Mouse (Mus musculus): Measurements from ENCODE around the gene Vps39.

The Vps39 gene

DNA sequence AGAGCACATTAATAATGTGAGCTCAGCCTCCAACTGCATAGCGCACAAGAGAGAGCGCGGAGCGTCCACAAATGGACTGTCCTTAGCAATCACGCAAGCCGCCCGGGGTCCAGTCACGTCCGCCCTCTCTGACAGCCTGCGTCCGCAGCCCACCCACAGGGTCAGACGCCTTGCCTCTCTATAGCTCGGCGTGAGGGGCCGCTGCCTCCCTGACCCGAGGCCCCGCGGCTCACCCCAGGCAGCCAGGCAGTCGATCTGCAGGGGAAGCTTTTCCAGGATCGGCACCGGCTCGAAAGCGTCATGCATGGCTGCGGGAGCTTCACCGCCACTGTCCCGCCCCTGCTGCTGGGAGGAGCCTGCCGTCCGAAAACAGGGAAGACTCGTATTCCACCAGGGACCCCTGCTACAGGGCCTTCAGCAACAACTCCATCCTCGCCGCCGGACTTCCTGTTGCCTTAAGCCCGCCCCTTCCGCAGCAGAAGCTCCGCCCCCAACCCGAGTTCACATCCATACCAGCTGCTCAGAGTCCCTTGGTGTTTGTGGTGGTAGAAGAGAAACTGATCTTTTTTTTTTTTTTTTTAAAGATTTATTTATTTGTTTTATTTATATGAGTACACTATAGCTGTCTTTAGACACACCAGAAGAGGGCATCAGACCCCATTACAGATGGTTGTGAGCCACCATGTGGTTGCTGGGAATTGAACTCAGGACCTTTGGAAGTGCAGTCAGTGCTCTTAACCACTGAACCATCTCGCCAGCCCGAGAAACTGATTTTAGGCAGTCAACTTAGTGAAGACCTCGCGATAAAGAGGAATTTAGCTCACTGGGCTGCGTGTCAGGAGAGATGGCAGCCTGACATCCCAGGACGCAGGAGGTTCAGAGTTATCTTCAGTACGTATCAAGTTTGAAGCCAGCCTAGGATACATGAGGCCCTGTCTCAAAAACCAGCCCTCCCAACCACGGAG lies at the start of gene Vps39:
Gene Vps39 (minus strand): TSS at position 456 of the 965 bp plus-strand sequence.
- DNase-seq (ENCODE audit: low spot score), result peak; percentile 79

DNA sequence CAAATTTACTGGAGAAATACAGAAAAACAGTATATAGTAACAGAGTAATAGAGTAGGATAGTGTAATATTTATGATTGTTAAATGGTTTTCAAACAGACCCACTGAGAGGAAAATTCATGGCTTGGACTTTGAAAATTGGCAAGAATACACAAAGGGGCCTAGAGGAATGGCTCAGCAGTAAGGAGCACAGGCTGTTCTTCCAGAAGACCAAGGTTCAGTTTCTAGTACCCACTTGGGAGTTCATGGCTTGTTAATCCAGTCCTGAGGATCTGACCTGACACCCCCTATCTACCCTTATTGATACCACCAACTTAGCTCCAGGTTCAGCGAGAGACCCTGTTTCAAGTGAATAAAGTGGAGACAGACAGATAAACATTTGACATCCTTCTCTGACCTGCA lies 45.0 kb upstream of the Vps39 start:
- no peak for DNase-seq (ENCODE audit: low spot score)

DNA sequence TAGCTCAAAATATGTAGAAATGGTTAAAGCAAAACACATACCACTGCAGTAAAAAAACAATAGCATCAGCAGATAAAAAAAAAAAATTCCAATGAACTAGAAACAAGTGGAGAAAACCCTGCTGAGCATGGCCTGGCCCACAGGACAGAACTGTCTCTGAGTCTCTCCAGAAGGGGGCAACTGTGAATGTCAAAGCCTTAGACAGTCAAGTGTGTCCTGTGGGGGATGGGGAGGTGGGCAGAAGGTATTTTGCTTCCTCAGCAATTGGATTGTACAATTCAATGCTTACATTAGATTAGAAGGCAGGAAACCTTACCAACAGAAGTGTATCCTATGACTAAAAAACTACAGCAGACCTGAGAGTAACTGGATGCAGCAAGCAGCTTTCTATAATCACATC lies 39.5 kb upstream of the Vps39 start:
- DNase-seq (ENCODE audit: low spot score), result no peak

DNA sequence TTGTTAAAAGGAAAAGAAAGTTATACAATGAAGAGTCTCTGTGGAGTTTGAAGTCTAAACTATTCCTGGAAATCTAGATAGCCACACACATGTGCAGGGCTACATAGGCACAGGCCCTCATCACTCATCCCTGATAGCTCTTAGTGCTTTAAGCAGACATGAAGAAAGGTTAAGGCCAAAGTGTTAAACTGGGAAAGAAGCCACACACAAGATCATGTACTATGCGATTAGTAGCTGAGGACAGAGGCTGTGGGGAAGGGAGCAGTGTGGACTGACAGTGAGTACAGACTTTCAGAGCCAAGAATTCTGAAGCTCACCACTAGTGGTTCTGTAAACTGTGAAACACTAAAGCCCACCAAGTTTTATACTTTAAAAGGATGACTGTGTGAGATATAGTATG lies 38.0 kb upstream of the Vps39 start:
- DNase-seq (ENCODE audit: low spot score), result no peak

DNA sequence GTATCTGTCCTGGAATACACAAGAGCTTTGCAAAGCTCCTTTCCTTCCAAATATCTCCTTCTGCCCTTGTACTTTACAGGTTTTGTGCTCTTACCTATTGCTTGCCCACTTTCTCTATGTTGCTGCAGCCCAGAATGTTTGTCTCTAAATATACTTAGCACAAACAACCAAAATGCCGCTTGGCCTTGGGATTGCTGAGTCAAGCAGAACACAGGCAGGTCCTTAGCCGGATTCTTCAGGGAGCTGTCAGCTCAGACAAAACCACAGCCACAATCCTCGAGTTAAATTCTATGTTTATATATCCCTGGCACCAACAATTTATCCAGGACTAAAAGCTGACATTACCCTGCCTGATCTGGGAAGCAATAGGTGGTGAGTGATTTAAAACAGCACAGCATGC lies 36.4 kb upstream of the Vps39 start:
- no peak for DNase-seq (ENCODE audit: low spot score)

DNA sequence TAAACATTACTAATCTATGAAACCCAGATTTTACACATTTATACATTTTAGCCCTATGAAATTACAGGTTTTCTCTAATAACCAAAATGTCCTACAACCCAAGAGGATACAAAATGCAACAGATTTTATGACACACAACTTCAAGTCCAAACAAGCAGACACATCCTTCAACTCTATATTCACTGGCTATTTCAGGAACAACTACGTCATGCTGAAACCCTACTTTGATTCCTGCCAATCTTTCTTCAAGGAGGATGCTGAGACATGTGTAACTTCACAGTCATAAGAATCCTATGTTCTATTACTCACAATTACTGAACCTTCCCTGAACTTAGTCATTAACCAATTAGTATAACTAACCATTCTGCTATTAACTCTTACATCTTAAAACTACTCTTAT lies 34.4 kb upstream of the Vps39 start:
- DNase-seq (ENCODE audit: low spot score), result no peak

DNA sequence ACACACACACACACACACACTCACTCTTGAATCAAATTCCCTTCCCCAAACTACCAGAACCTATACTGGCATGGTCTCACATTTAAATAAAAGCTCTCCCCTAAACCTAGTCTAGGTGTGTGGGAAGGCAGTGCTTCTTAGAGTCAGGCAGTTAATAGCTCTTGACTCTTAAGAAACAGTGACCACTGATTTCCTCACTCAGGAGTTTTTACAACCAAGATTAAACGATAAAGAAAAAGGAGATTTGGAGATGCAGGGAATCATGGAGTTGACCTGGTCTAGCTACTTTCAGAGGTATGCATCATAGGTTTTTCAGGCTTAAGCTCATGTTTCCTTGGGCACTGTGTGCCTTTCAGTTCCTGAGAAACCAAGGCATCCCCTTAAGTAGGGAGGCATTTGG lies 33.3 kb upstream of the Vps39 start:
- no peak for DNase-seq (ENCODE audit: low spot score)

DNA sequence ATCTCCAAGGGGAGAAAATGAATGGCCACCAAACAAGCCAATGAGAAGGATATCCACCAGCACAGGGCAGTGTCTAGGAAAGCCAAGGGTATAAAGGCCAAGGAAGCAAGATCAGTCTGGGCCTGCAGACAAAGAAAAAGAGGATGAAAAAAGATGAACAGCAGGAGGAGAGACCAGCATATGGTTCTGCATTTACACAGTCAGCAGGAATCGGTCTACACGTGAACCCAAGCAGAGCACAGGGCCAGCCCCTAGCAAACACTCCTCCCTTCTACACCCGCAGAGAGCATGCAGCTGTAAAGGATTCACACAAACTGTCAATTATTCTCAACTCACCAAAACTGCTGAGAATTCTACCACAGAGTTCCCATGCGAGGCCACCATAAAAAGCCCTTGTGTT lies 20.9 kb upstream of the Vps39 start:
- DNase-seq (ENCODE audit: low spot score), result no peak

DNA sequence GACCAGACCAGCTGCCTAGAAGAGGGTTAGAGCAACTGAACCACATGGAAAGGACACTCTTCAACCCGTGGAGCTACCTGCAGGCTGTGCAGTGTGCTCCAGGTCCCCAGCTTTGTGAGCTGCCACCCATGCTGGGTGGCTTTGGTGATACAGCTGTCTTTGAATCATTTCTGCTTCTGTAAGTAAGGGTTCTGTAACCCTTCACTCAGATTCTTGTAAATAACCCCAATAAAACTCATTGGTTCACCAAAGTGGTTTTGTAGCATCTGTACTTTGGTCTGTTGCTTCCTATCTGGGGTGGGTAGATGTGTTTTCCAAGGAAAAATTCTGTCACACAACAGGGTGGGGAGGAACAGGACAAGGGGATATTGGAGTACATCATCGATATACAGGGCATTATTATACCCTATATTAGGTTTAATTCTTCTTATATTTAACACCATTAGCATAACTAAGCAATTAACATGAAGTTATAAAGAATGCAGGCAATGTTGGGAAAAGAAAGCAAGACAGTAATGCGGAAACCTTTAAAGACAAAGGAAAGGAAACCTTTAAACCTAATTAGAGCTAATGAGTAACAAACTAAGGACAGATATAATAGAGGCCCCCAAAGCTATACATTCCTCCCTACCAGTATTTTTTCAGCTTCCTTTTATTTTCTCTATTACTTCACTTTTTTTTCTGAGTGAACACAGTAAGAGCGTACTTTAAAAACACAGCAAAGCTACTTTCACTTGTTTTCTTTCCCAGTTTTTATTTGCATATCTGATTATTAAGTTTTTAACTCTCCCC lies 14.7 kb upstream of the Vps39 start:
- DNase-seq (ENCODE audit: low spot score), result no peak

DNA sequence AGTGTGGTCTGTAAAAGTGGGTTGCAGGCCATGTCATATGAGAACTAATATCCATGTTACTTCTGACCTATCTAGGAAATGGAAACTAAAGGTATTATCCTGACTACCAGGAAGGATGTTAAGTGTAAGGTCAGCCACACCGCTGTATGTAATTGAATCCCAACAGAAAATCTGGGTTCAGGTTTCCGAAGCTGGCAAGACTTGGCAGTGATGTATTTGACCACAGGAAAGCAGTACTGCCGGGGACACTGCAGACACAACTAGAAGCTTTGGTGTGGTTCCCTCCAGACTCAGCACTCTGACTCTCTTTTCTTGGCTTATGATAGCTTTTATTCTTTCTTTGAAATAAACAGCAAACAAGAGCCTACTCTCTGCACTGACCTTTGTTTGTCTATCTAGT lies 13.6 kb upstream of the Vps39 start:
- no peak for DNase-seq (ENCODE audit: low spot score)

DNA sequence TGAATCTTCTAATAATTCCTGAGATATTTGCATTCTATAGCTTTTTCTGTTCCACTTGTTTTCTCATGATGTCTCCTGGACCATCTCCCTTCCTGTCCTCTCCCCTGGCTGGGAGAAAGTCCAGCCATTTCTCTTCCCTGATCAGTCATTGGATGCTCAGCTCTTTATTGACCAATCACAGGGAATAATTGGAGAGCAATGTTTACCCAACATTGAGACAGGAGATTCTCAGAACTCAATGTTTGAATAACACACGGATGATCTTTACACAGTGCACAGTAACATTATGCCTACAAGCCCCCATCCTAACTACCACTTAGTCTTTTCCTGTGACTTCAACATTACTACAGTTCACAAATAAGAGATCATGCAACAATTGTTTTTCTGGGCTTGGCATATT lies 7.5 kb upstream of the Vps39 start:
- DNase-seq (ENCODE audit: low spot score), result no peak

DNA sequence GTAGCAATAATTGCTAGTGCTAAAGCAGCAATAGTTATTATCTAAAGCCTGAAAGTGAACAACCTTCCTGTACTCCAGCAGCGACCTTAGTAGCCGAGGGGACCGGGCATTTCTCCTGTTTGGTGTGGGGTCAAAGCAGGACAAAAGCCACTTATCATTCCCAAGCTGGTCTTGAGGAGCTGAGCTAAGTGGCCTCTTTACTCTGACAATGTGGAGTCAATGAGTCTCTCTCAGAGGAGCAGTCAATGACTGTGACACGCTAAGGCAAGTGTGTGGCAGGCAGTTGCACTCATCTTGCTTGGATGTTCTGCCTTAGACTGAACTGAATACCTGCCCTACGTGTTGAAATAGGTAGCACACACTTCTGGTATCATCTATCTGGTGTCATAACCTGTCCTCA lies 1.6 kb downstream of the Vps39 start:
- no peak for DNase-seq (ENCODE audit: low spot score)

DNA sequence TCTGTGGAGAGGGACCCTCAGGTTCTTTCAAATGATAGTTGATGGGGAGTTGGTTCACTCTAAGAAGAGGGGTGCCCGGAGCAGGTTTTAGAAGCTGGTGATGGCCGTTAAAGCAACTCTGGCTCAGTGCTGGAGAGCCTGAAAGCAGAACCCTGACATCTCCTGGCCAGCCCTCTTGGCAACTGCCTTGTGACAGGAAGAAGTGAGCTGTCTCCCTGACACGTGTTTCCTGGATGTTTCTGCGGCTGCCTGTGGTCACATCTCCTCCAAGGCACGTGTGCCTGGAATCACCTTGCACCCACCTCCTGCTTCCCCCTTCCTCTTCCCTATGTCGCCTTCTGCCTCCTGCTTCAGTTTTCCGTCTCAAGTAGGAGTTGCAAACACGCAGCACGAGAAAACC lies 4.8 kb downstream of the Vps39 start:
- DNase-seq (ENCODE audit: low spot score), result no peak

DNA sequence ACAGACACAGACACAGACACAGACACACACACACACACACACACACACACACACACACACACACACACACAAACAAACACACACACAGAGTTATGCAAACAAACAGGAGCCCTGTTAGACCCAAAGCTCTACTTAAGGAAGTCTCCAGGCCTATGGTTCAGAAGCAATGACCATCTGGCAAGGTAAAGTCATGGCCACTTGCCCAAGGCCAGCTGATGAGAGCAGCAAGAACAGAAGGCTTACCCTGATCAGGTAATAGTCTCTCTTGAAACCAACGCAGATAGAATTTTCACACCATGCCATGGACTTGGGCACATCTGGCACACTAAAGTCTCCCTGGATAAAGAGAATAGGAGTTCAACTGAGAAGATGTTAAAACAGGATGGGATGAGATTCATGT lies 11.2 kb downstream of the Vps39 start:
- DNase-seq (ENCODE audit: low spot score), result no peak

DNA sequence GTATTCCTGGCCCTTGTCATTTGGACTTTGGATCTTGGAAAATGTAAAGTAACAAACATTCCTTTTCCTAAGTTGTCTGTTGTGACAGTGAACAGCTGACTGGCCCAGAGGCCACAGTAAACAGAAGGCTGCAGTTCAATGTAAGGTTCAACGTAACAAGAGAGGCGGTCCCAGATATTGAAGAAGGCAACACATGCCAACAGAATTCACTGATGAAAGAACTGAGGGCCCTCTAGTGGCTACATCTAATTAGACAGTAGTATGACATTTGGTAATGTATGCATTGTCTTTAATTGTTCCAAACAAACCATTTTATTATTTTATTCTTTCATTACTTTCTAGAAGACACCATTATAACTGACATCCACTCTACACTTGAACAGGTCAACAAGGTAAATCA lies 15.1 kb downstream of the Vps39 start:
- no peak for DNase-seq (ENCODE audit: low spot score)

DNA sequence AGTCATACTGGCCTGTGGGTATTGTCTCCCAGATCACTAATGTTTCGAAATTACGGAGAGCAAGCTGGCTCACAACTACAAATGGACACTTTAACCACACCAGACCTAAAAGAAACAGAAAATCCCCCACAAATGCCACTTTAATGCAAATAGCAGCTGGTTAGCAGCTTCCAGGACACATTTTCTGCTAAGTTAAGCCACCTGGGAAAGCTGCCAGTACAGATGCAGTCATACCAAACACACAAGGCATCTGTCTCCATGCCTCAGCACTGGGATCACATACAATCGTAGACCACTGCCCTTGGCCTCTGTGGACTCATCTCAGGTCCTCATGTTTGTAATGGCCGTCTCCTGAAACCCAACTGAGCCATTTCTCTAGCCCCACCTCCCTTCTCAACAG lies 21.4 kb downstream of the Vps39 start:
- DNase-seq (ENCODE audit: low spot score), result no peak

DNA sequence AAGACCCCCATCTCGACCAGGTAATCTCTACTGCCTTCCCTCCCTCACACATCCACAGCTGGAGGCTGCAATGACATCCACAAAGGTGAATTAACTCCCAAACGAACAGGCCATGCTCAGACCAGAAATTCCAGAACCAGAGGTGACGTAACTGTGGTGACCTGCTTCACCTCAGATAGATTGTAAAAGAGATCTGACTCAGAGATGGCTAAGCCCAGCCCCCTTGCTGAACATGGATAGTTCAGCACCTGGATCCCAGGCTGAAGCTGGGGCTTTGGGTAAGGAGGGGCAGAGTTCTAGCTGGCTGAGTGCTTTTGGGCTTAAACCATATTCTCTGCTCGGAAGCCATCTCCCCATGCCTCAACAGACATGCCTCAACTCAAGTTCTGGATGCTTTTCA lies 37.9 kb downstream of the Vps39 start:
- DNase-seq (ENCODE audit: low spot score), result no peak

DNA sequence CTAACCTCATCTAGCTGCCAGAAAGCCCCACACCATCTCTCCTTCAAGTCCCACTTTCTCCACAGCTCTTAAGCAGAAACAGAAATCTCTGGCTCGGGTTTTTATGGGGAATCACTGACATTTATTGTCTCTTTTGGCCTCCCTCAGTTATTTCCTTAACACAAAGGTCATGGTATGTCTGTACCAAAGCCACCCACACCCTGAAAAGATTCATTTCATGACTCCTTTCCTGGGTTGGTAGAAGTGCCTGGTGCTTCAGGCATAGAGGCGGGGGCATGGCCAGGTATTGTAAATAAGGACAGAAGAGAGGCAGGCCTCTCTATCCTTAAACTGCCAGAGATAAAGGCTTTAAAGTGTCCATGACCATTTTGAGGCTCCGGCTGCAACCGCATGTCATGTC lies 38.5 kb downstream of the Vps39 start:
- DNase-seq (ENCODE audit: low spot score), result no peak

DNA sequence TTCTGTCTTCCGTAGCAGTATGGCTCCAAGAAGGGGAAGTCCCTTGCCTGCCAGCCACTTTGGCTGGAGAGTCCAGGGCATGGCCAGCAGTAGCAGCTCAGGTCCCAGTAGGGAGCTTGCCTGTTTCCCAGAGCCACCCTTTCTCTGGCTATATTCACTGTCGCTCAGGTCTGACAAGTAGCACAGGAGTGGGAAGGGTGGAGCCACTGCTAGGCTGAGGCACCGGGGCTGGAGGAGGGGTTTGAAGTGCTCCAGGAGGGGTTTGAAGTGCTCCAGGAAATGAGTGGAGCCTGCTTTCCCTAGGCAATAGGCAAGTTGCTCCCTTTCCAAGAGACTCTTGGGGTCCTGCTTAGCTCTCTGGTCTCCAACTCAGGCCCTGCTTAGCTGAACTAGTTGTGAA lies 39.0 kb downstream of the Vps39 start, which contains the start of gene Pla2g4f:
Gene Pla2g4f (minus strand): TSS at position 190 of the 400 bp plus-strand sequence.
- no peak for DNase-seq (ENCODE audit: low spot score)

DNA sequence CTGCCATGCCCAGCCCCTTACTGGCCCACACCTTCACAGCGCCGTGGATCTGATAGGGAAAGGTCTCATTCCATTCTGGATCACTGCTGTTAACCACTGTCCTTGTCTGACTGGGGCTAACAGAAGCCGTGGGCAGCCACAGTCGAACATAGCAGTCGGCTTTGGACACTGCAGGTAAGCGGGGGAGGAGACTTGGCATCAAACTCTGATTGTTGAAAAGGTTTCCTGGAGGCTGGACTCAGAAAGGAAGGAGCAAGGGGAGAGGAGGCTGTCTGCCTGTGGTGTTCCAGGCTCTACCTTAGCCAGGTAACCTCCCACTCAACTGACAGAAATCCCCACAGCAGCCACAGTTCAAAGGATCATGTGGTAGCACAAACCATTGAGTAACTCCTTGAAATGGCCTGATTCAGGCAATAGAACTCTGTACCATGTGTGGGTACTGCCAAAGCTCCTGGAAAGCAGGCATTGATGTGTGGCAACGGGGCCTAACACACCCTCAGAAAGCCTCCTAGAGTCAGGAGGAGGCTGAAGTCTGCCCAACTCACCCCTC lies 40.6 kb downstream of the Vps39 start:
- DNase-seq (ENCODE audit: low spot score), result no peak

DNA sequence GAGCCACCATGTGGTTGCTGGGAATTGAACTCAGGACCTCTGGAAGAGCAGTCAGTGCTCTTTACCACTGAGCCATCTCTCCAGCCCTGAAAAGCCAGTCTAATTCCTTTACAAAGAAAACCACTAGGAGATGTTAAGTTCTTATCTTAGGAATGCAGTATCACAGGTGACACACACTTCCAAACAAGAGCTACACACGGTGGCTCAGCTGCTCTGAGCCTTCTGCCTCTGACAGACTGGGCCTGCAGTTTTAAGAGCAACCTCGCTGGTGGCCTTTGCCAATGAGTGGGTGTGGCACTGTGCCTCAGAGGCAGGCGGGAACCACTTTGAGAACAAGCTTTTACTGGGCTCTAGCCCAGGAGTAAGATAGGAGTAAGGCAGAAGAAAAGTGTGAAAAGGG lies 48.8 kb downstream of the Vps39 start:
- no peak for DNase-seq (ENCODE audit: low spot score)

DNA sequence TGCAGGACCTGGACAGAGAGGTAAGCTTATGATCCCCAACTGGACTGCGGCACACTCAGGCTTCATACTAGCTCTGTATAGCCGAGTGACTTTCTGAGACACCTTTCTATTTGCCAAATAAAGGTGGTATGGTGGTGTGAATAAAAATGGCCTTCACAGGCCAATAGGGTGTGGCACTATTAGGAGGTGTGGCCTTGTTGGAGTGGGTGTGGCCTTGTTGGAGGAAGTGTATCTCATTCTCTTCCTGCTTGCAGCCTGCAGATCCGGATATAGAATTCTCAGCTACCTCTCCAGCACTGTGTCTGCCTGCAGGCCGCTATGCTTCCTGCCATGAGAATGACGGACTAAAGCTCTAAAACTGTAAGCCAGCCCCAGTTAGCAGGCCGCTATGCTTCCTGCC lies 51.9 kb downstream of the Vps39 start:
- DNase-seq (ENCODE audit: low spot score), result no peak

DNA sequence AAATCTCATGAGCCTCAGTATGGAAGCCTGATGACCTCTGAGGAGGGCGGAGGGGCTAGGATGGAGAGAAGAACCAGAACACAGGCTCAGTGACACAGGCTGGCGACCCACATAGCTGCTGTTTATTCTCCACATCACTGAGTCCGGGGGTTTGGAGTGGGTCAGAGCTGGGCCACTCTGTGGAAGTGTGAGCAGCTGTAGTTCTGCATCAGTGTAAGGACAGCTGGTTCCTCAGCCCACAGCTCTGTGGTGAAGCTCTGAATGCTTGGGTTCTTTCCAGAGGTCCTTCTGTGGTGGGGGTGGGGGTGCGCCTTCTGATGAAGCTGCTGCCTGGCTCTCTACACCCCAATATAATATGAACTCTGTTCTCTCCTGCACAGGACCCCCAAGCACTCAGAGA lies 53.1 kb downstream of the Vps39 start:
- DNase-seq (ENCODE audit: low spot score), result no peak

Measured in c-Kit-positive CD71-positive TER-119-positive erythroid progenitor cells, embryonic 14.5 days (primary cell).